Mouse (Mus musculus): ENCODE results near the gene Ccdc34.

DNA sequence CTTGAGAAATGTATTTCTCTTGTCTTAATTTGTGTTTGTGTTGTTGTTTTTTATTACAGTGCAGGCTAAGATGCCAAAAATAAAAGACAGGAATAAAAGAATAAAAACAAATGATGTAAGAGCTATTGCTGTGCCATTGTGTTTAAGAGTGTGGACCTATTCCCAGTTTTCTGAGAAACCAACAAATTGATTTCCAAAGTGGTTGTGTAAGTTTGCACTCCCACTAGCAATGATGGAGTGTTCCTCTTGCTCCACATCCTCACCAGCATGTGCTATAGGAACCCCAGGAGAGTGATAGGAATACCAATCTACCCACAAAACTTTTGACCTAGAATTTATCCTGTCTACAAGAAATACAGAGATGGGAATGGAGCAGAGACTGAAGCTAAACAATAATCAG is 150.7 kb downstream of the Ccdc34 start:
- TF ChIP-seq CTCF (IDR thresholded peaks at IDR 0.05; ENCODE audit: control insufficient read depth, insufficient read depth, insufficient replicate concordance, low read depth, low read length) (no peak), POLR2A (IDR thresholded peaks at IDR 0.05; ENCODE audit: control insufficient read depth, low read depth, low read length) (no peak)

Measured in testis, adult 2 months (tissue).